Mouse (Mus musculus) forebrain, postnatal 0 days (tissue): ENCODE results near the gene Arl13b. TPM values are rescaled to one million over a fixed set of nuclear protein-coding genes. Genes with fewer than 3 reads are reported as not detected.

Experiments used
- ATAC-seq: fragments of 200-750 bp; cut with Nextera tagmentation; 2 replicates; pipeline ENCODE4 v1.8.0; 2017; ENCODE audit warnings: mild to moderate bottlenecking, moderate library complexity
- DNase-seq: peaks from one replicate; pipeline ENCODE4 v3.0.0-alpha.2; 2015
- H3K27ac ChIP-seq: fragments of 300-500 bp; sonication (generic); 2 replicates; pipeline ENCODE4 v1.5.1; 2014; ENCODE audit warnings: low read depth, mild to moderate bottlenecking, antibody characterized with exemption, low read length, moderate library complexity, mixed read lengths
- H3K27me3 ChIP-seq: fragments of 300-500 bp; sonication (generic); 2 replicates; pipeline ENCODE4 v1.6.1; 2014; ENCODE audit warnings: mild to moderate bottlenecking, low read length, mixed read lengths; ENCODE audit not compliant: insufficient read depth
- H3K36me3 ChIP-seq: fragments of 300-500 bp; sonication (generic); 2 replicates; pipeline ENCODE4 v1.6.1; 2014; ENCODE audit warnings: mild to moderate bottlenecking, moderate library complexity; ENCODE audit not compliant: insufficient read depth
- H3K4me1 ChIP-seq: fragments of 300-500 bp; sonication (generic); 2 replicates; pipeline ENCODE4 v1.6.1; 2014; ENCODE audit warnings: antibody characterized with exemption; ENCODE audit not compliant: insufficient read depth
- H3K4me2 ChIP-seq: fragments of 300-500 bp; sonication (generic); 2 replicates; pipeline ENCODE4 v1.6.1; 2014; ENCODE audit warnings: low read depth, mild to moderate bottlenecking, moderate library complexity
- H3K4me3 ChIP-seq: fragments of 300-500 bp; sonication (generic); 2 replicates; pipeline ENCODE4 v1.5.1; 2014; ENCODE audit warnings: low read depth, low read length, mixed read lengths
- H3K9ac ChIP-seq: fragments of 300-500 bp; sonication (generic); 2 replicates; pipeline ENCODE4 v1.6.1; 2014; ENCODE audit warnings: mild to moderate bottlenecking
- H3K9me3 ChIP-seq: fragments of 300-500 bp; sonication (generic); 2 replicates; pipeline ENCODE4 v1.6.1; 2016; ENCODE audit warnings: low read length
- CTCF ChIP-seq: sonication (generic); IDR thresholded peaks from 2 replicates; pipeline ENCODE4 v1.5.1; 2016; ENCODE audit warnings: antibody characterized with exemption, control low read depth, low read depth
- WGBS: fragments of 180-500 bp; shearing (Covaris S2); extraction: QIAGEN DNeasy Blood & Tissue Kit; methylation state at CpG from one replicate; pipeline ENCODE4 v1.1.7; 2014; 5-methylcytosine and 5-hydroxymethylcytosine counted together
- polyA plus RNA-seq: library from polyadenylated mRNA; unstranded; fragments of >200 nt; fragmentation: Nextera tagmentation; extraction: Ambion mirVana; gene quantifications from 2 replicates; pipeline ENCODE4 v1.2.1, GENCODE M21; 2015
- total RNA-seq: library from RNA; depleted of rRNA; stranded (reverse); fragments of >200 nt; gene quantifications from 2 replicates; pipeline ENCODE4 v1.2.3, GENCODE M21; 2014

The Arl13b gene
- total and polyA plus RNA-seq, 2 experiments from 2014 or later = 17.0 to 21.0 TPM

DNA sequence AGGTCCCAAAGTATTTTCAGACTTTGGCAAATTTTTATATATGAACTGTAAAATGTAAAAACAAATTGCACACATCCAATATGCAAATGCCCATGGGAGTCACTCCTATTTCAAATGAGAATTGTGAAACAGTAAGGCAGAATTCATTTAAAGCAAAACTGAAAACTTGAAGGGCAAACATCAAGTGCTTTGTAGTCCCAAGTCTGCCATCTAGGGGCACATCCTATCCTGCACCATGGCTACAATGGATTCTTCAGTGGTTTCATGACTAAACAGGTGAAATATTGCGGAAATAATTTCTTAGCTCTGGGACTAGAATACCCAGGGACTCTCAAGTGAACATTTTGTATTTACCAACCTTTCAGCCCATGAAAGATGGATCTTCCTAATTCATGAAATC is 11.2 kb upstream of the Arl13b start:
- peak; percentile 34; the same call in 1 of the 2 replicates for TF ChIP-seq CTCF
- no peak overlapping the region for H3K27ac ChIP-seq
- no peaks in the 10 kb centered on the region for H3K4me1 ChIP-seq
- H3K27me3 ChIP-seq = 0 out of 2 replicates have a peak, but pooled peaks cover 5% of the 10 kb centered on the region
- no peak for ATAC-seq
- no peak overlapping the region for H3K9ac ChIP-seq
- H3K4me2 ChIP-seq = no peak overlapping the region
- H3K9me3 ChIP-seq = no peaks in the 10 kb centered on the region
- H3K4me3 ChIP-seq = no peak overlapping the region
- no peaks in the 10 kb centered on the region for H3K36me3 ChIP-seq
- DNase-seq = no peak
- 98% methylated on average over 1 of the region's 1 CpGs for WGBS

DNA sequence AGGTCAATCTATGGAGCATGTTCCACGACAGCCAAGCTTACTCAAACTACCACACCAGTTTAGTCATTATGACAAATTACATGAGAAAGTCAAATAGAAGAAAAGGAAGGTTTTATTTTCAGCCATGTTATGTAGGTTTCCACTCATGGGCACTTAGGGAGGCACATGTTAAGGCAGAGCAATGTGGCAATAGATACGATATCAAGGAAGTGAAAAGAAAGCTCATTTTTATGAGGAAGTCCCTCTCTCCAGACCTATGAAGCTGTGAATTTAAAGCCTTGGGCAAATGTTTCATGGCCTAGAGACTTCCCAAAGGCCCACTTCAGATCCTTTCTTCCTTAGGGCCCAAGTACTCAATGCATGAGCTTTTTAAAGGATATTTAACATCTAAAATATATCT is 10.7 kb upstream of the Arl13b start:
- H3K36me3 ChIP-seq = no peaks in the 10 kb centered on the region
- no peak overlapping the region for H3K4me2 ChIP-seq
- H3K9me3 ChIP-seq = no peaks in the 10 kb centered on the region
- no peak overlapping the region for H3K9ac ChIP-seq
- H3K27ac ChIP-seq = no peak overlapping the region
- ATAC-seq (no peak), DNase-seq (no peak)
- 92% methylated on average over 2 of the region's 2 CpGs for WGBS
- TF ChIP-seq CTCF = no peak
- H3K4me3 ChIP-seq = no peak overlapping the region
- H3K4me1 ChIP-seq = no peaks in the 10 kb centered on the region
- 0 out of 2 replicates have a peak, but pooled peaks cover 5% of the 10 kb centered on the region for H3K27me3 ChIP-seq

DNA sequence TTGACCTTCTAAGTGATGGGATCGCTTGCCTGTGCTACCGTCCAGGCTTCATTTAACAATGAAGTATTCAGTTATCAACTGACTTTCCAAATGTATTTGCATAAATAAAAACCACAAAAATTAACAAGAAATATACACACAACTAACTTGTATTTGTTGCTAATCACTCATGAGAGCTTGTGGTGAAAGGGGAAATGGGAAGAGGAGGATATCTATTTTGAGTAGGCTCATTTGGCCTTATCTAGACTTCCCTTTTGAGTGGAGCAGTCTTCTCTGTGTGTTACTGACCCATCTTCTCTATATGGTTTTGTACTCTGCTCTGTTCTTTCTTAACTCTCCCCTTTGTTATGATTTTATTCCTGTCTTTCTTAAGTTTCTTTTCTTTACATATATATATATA is 9.4 kb upstream of the Arl13b start:
- H3K27ac ChIP-seq = no peak overlapping the region
- no peak overlapping the region for H3K4me2 ChIP-seq
- H3K27me3 ChIP-seq = 0 out of 2 replicates have a peak, but pooled peaks cover 5% of the 10 kb centered on the region
- H3K4me1 ChIP-seq = no peaks in the 10 kb centered on the region
- WGBS = 96% methylated on average over 2 of the region's 2 CpGs
- no peaks in the 10 kb centered on the region for H3K9me3 ChIP-seq
- DNase-seq = no peak
- no peaks in the 10 kb centered on the region for H3K36me3 ChIP-seq
- no peak overlapping the region for H3K4me3 ChIP-seq
- TF ChIP-seq CTCF = no peak
- ATAC-seq = no peak
- no peak overlapping the region for H3K9ac ChIP-seq

DNA sequence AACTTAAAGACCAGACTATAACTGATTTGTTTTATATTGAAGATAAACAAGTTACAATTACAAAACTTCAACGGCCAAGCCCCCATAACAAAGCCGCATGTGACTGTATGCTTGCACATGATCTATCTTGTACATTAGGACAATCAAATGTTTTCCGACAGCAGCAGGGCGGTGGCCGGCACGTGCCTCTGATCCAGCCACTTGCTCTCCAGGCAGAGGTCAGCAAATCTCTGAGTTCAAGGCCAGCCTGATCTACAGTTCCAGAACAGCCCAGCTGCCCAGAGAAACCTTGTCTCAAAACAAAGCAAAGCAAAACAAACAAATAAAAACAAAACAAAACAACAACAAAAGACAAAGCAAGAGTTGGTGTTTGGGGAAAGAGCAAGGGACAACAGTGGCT is 8.5 kb upstream of the Arl13b start:
- TF ChIP-seq CTCF = no peak
- DNase-seq = no peak
- H3K9ac ChIP-seq = no peak overlapping the region
- H3K9me3 ChIP-seq = no peaks in the 10 kb centered on the region
- ATAC-seq = no peak
- H3K4me1 ChIP-seq = no peaks in the 10 kb centered on the region
- H3K4me2 ChIP-seq = no peak overlapping the region
- H3K36me3 ChIP-seq = no peaks in the 10 kb centered on the region
- H3K27me3 ChIP-seq = 0 out of 2 replicates have a peak, but pooled peaks cover 5% of the 10 kb centered on the region
- H3K27ac ChIP-seq = no peak overlapping the region
- WGBS = 70% methylated on average over 6 of the region's 6 CpGs
- no peak overlapping the region for H3K4me3 ChIP-seq

DNA sequence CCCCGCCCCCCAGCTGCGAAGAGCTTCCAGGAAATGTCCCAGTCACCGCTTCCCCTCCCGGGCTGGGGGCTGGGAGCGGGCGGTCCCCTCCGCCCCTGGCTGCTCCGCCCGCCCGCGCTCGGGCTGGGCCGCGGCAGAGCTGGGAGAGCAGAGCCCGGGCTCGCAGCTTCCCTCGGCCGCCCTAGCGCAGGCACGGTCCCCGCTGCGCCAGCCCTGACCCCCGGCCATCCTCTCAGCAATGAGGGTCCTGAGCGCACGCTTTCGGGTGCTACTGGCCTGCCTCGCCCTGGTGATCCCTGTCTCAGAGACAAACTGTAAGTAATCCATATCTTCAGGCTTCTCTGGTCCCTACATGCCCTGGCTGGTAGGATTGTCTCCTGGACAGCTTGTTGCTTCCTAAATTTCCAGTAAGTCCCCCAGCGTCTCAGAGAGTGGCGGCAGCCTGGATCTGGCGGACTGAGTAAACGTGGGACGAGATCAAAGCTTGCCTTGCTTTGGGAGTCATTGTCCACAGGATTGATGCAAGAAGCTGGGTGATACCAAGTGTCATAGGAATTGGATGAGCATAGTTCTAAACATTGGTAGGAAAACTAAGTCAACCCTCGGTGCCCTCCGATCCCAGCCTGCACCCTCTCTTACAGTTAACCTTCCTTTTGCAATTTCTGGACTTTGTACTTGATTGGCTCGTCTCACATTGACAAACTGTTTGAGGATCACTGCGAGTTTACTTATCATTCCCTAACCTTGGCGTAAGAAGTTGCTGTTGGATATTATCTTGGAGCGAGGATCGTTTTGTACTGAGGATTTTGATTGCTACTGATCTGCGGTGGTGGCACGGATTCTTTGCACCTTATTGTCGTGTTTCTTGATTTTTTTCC is 7.6 kb upstream of the Arl13b start, which contains the start of gene Pros1:
Gene Pros1, plus strand, starts transcription at position 117 of the 878 bp plus-strand sequence.
- no peaks in the 10 kb centered on the region for H3K36me3 ChIP-seq
- H3K27ac ChIP-seq = peak within 1 kb of the TSS; percentile 40
- H3K4me3 ChIP-seq = peak within 1 kb of the TSS; percentile 59
- H3K27me3 ChIP-seq = 0 out of 2 replicates have a peak, but pooled peaks cover 5% of the 10 kb centered on the region
- TF ChIP-seq CTCF = no peak
- no peaks in the 10 kb centered on the region for H3K9me3 ChIP-seq
- no peaks in the 10 kb centered on the region for H3K4me1 ChIP-seq
- H3K4me2 ChIP-seq = peak within 1 kb of the TSS; percentile 99
- DNase-seq (peak; percentile 47), ATAC-seq (peak; percentile 93)
- H3K9ac ChIP-seq = peak within 1 kb of the TSS; percentile 72
- WGBS = 3% methylated on average over 39 of the region's 42 CpGs

DNA sequence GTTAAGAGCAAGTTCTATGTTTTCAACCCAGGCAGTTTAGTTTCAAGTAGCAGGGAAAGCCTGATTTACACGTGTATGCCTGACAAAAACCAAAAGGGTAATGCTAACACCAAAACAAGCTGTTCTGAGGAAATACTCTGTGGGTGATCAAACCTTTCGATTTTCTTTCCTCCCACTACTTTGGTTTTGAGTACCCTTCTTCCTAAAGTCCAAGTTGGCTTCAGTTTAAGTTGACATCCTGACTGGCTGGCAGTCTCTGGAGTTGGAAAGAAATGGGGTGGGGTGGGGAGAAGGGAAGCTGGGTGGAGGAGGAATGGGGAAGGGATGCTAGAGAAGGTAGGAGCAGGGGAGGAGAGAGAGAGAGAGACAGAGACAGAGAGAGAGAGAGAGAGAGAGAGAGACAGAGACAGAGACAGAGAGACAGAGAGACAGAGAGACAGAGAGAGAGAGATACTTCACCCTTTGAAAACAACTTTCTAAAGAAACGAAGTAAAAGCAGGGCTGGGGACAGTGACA is 6.8 kb upstream of the Arl13b start:
- Histone ChIP-seq H3K27me3 (0 out of 2 replicates have a peak, but pooled peaks cover 5% of the 10 kb centered on the region), H3K9ac (peak overlapping the region; percentile 72; the same call in 1 of the 2 replicates), H3K4me2 (peak overlapping the region; percentile 99), H3K4me3 (peak overlapping the region; percentile 59), H3K4me1 (no peaks in the 10 kb centered on the region), H3K27ac (no peak overlapping the region), H3K36me3 (no peaks in the 10 kb centered on the region), H3K9me3 (no peaks in the 10 kb centered on the region)
- WGBS = 19% methylated on average over 3 of the region's 3 CpGs
- DNase-seq (no peak), ATAC-seq (no peak)
- TF ChIP-seq CTCF = no peak
